Mouse (Mus musculus) forebrain, embryonic 11.5 days (tissue): Measurements from ENCODE around the gene Htr1f. TPM values are rescaled to one million over a fixed set of nuclear protein-coding genes. Genes with fewer than 3 reads are reported as not detected.

Experiments used
- ATAC-seq: fragments of 200-750 bp; cut with Nextera tagmentation; replicated peaks from 2 replicates; pipeline ENCODE4 v1.8.0; 2017; ENCODE audit warnings: moderate TSS enrichment; ENCODE audit not compliant: low FRiP score
- DNase-seq: peaks from one replicate; pipeline ENCODE4 v3.0.0-alpha.2; 2017; ENCODE audit warnings: low spot score
- H3K27ac ChIP-seq: fragments of 300-500 bp; sonication (generic); 2 replicates; pipeline ENCODE4 v1.5.1; 2014; ENCODE audit warnings: low read depth, low read length
- H3K27me3 ChIP-seq: fragments of 300-500 bp; sonication (generic); 2 replicates; pipeline ENCODE4 v1.6.1; 2014; ENCODE audit warnings: mild to moderate bottlenecking, low read length, mixed read lengths; ENCODE audit not compliant: control insufficient read depth, insufficient read depth
- H3K36me3 ChIP-seq: fragments of 300-500 bp; sonication (generic); 2 replicates; pipeline ENCODE4 v1.6.1; 2014; ENCODE audit warnings: mild to moderate bottlenecking, low read length, moderate library complexity, mixed read lengths; ENCODE audit not compliant: control insufficient read depth, insufficient read depth
- H3K4me1 ChIP-seq: fragments of 300-500 bp; sonication (generic); replicated peaks from 2 replicates; pipeline ENCODE4 v1.6.1; 2014; ENCODE audit warnings: low read length, mixed read lengths; ENCODE audit not compliant: control insufficient read depth, insufficient read depth
- H3K4me2 ChIP-seq: fragments of 300-500 bp; sonication (generic); 2 replicates; pipeline ENCODE4 v1.6.1; 2014; ENCODE audit warnings: low read depth, mild to moderate bottlenecking, low read length, moderate library complexity, mixed read lengths; ENCODE audit not compliant: severe bottlenecking
- H3K4me3 ChIP-seq: fragments of 300-500 bp; sonication (generic); 2 replicates; pipeline ENCODE4 v1.5.1; 2014; ENCODE audit warnings: low read depth, low read length
- H3K9ac ChIP-seq: fragments of 300-500 bp; sonication (generic); 2 replicates; pipeline ENCODE4 v1.6.1; 2014; ENCODE audit warnings: low read length
- H3K9me3 ChIP-seq: fragments of 300-500 bp; sonication (generic); 2 replicates; pipeline ENCODE4 v1.6.1; 2016; ENCODE audit warnings: low read length, mixed read lengths; ENCODE audit not compliant: control insufficient read depth
- WGBS: fragments of 180-500 bp; shearing (Covaris S2); extraction: QIAGEN DNeasy Blood & Tissue Kit; methylation state at CpG from one replicate; pipeline ENCODE4 v1.1.7; 2014; 5-methylcytosine and 5-hydroxymethylcytosine counted together
- polyA plus RNA-seq: library from polyadenylated mRNA; unstranded; fragments of >200 nt; fragmentation: Nextera tagmentation; extraction: Ambion mirVana; gene quantifications from 2 replicates; pipeline ENCODE4 v1.2.1, GENCODE M21; 2014

Gene Htr1f
- polyA plus RNA-seq: 0.17 and 0.19 TPM in 2 replicates

GRCm38 (mm10) chr16:65105184-65105931 lies at the start of gene Htr1f:
TSS of gene Htr1f (minus strand) at chr16:65105854.
- Histone ChIP-seq H3K4me1 (no peaks in the 10 kb centered on the region), H3K9me3 (no peaks in the 10 kb centered on the region), H3K36me3 (no peaks in the 10 kb centered on the region), H3K27ac (no peak within 1 kb of the TSS), H3K4me3 (peak within 1 kb of the TSS; percentile 33), H3K27me3 (peaks cover 4% of the 10 kb centered on the region; the same call in 1 of the 2 replicates), H3K9ac (peak within 1 kb of the TSS; percentile 49; the same call in 1 of the 2 replicates), H3K4me2 (peak within 1 kb of the TSS; percentile 76)
- WGBS: 4% methylated on average over 41 of the region's 41 CpGs
- ATAC-seq (peak; percentile 84), DNase-seq (peak; percentile 71)

GRCm38 (mm10) chr16:65139771-65140170 lies 34.1 kb upstream of the Htr1f start:
- no peak overlapping the region for H3K4me3 ChIP-seq
- no peaks in the 10 kb centered on the region for H3K4me1 ChIP-seq
- no peak for DNase-seq
- H3K27me3 ChIP-seq: no peaks in the 10 kb centered on the region
- 80% methylated on average over 2 of the region's 2 CpGs for WGBS
- no peaks in the 10 kb centered on the region for H3K36me3 ChIP-seq
- H3K9ac ChIP-seq: no peak overlapping the region
- ATAC-seq: no peak
- no peak overlapping the region for H3K4me2 ChIP-seq
- H3K27ac ChIP-seq: no peak overlapping the region
- no peaks in the 10 kb centered on the region for H3K9me3 ChIP-seq

- no peaks in the 10 kb centered on the region for H3K4me1 ChIP-seq
- H3K9ac ChIP-seq: no peak overlapping the region
- no peak overlapping the region for H3K27ac ChIP-seq
- H3K36me3 ChIP-seq: no peaks in the 10 kb centered on the region
- H3K9me3 ChIP-seq: no peaks in the 10 kb centered on the region
- no peak overlapping the region for H3K4me2 ChIP-seq
- DNase-seq (no peak), ATAC-seq (no peak)
- 81% methylated on average over 2 of the region's 2 CpGs for WGBS
- H3K27me3 ChIP-seq: no peaks in the 10 kb centered on the region
- no peak overlapping the region for H3K4me3 ChIP-seq
Measured at GRCm38 (mm10) chr16:65129391-65129790, 23.7 kb upstream of the Htr1f start.

GRCm38 (mm10) chr16:65127846-65128245 lies 22.2 kb upstream of the Htr1f start:
- H3K9ac ChIP-seq: no peak overlapping the region
- no peaks in the 10 kb centered on the region for H3K9me3 ChIP-seq
- ATAC-seq (no peak), DNase-seq (no peak)
- no peaks in the 10 kb centered on the region for H3K27me3 ChIP-seq
- no peak overlapping the region for H3K27ac ChIP-seq
- H3K4me2 ChIP-seq: no peak overlapping the region
- 89% methylated on average over 3 of the region's 3 CpGs for WGBS
- H3K4me1 ChIP-seq: no peaks in the 10 kb centered on the region
- no peak overlapping the region for H3K4me3 ChIP-seq
- no peaks in the 10 kb centered on the region for H3K36me3 ChIP-seq

- Histone ChIP-seq H3K27me3 (no peaks in the 10 kb centered on the region), H3K4me3 (no peak overlapping the region), H3K9me3 (no peaks in the 10 kb centered on the region), H3K4me1 (no peaks in the 10 kb centered on the region), H3K9ac (no peak overlapping the region), H3K4me2 (no peak overlapping the region), H3K27ac (no peak overlapping the region), H3K36me3 (no peaks in the 10 kb centered on the region)
- no peak for ATAC-seq
- WGBS: 90% methylated on average over 1 of the region's 1 CpGs
- no peak for DNase-seq
Measured at GRCm38 (mm10) chr16:65112221-65112620, 6.6 kb upstream of the Htr1f start.

GRCm38 (mm10) chr16:65093552-65093951 lies 12.1 kb downstream of the Htr1f start:
- H3K9ac ChIP-seq: no peak overlapping the region
- DNase-seq: no peak
- H3K36me3 ChIP-seq: no peaks in the 10 kb centered on the region
- WGBS: 91% methylated on average over 5 of the region's 5 CpGs
- H3K4me3 ChIP-seq: no peak overlapping the region
- H3K9me3 ChIP-seq: no peaks in the 10 kb centered on the region
- no peaks in the 10 kb centered on the region for H3K27me3 ChIP-seq
- H3K4me2 ChIP-seq: no peak overlapping the region
- no peaks in the 10 kb centered on the region for H3K4me1 ChIP-seq
- ATAC-seq: 0 out of 2 replicates have a peak, but pooled peaks have one; percentile 30
- no peak overlapping the region for H3K27ac ChIP-seq

GRCm38 (mm10) chr16:65083475-65083874 lies 22.2 kb downstream of the Htr1f start:
- Histone ChIP-seq H3K27ac (no peak overlapping the region), H3K9me3 (no peaks in the 10 kb centered on the region), H3K4me2 (no peak overlapping the region), H3K27me3 (no peaks in the 10 kb centered on the region), H3K9ac (no peak overlapping the region), H3K4me1 (no peaks in the 10 kb centered on the region), H3K4me3 (no peak overlapping the region), H3K36me3 (no peaks in the 10 kb centered on the region)
- DNase-seq (no peak), ATAC-seq (no peak)
- WGBS: 67% methylated on average over 2 of the region's 2 CpGs

- Histone ChIP-seq H3K36me3 (no peaks in the 10 kb centered on the region), H3K4me3 (no peak overlapping the region), H3K4me1 (no peaks in the 10 kb centered on the region), H3K27ac (no peak overlapping the region), H3K9ac (no peak overlapping the region), H3K27me3 (no peaks in the 10 kb centered on the region), H3K4me2 (no peak overlapping the region), H3K9me3 (no peaks in the 10 kb centered on the region)
- DNase-seq: no peak
- WGBS: 89% methylated on average over 1 of the region's 1 CpGs
- no peak for ATAC-seq
Measured at GRCm38 (mm10) chr16:65069867-65070266, 35.8 kb downstream of the Htr1f start.

GRCm38 (mm10) chr16:65066264-65066663 lies 39.4 kb downstream of the Htr1f start:
- Histone ChIP-seq H3K4me1 (no peaks in the 10 kb centered on the region), H3K27me3 (no peaks in the 10 kb centered on the region), H3K27ac (no peak overlapping the region), H3K36me3 (no peaks in the 10 kb centered on the region), H3K9ac (no peak overlapping the region), H3K9me3 (no peaks in the 10 kb centered on the region), H3K4me2 (no peak overlapping the region), H3K4me3 (no peak overlapping the region)
- ATAC-seq: no peak
- DNase-seq: no peak
